Mouse (Mus musculus): Measurements from ENCODE around the gene Sp1.
A peak's percentile ranks its signal among the peaks of the same experiment; 100 is the strongest.

The Sp1 gene

DNA sequence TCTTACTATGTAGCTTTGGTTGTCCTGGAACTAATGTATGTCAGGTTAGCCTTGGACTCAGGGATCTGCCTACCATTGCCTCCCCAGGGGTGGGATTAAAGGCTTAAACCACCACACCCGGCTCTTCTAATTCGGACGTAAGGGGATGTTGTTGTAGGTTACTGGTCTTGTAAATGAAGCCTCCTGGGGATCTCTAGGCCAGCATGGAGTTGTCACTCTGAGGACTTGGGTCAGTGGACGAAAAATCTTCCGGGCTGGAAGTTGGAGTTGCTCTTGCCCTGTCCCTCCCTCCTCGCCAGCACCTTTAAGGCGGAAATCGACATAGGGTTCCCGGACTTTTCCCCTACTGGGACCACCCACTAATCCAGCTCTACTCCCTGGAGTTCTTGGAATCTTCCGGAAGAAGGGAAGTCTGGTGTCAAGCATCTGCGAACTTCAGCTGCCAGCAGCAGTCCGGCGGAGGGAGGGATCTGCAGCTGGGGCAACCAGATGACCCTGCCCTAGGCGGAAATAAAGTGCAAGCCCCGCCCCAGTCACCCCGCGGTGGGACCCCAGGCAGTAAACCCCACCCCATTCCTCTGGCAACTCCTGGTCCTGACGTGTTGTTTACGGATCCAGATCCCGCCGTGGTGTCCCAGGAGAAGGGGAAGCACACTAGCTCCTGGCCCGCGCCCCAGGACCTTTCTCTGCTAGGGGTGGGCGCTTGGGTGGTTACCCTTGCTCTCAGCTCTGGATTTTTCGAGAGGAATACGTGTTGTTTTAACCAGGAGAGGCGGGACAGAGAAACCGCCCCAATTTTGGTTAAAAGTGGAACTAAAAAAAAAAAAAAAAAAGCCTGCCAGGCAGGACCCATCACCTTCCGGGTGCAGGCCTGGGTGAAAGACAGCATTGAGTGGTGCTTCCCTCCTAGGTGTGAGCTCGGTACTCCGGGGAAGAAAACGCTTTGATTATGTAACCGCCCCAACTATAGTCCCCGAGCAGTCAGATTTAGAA lies 6.4 kb upstream of the Sp1 start:
- peak; percentile 86 for DNase-seq (ENCODE audit: low read depth, low spot score)

DNA sequence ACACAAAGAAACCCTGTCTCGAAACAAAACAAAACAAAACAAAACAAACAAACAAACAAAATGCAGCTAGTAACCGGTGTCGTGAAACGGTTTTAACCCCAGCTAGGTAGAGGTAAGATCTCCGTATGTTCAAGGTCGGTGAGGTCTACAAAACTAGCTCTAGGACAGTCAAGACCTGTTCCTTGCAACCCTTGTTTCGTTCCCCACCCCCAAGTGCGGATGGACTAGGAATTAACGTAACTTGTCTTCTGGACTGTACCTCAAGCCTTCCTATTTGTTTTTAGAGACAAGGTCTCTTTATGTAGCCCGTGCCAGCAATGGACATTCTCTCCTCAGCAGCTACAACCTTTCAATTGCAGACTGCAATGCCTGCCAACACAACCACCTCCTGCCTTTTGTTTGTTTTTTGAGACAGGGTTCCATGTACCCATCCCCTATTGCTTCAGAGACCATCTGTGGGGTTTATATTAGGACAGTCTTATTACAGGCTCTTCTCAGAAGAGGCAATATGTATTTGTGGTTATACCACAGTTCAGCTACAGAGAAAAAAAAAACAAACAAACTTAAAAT lies 5.4 kb upstream of the Sp1 start:
- no peak for DNase-seq (ENCODE audit: low read depth, low spot score)

DNA sequence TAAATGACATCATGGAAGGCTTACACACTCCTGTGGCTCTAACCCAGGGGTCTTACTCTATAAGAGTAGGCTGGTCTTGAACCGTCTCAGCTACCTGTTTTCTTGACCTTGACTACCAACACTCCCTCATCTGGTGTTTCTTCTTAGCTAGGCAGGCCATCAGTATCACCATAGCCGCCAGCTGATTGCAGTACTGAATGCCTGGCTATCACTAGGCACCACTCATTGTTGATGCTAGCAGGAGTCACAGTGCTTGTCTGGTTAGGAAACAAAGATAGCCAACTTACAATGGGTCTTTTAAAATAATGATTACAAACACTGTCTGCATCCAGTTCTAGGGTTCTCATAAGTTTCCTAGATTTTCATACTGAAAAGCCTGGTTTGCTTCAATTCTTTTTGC lies 4.7 kb upstream of the Sp1 start:
- no peak for DNase-seq (ENCODE audit: low read depth, low spot score)

DNA sequence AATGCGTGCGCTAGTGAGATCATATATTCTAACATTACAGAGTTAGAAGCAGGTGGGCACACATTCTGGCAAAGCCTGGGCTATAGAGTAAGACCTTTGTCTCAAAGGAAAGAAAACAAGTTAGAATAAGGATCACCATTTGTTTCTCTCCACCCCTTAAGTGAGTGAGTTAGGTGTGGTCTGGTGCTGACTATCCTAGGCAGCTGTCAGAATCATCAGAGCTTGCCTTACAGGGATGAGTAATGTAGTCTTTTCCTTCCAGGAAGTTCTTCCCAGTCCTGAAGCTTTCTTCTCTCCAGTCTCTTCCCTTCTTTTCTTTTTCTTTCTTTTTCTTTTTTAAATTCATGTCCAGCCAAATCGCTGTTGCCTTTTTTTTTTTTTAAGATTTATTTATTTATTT lies 3.7 kb upstream of the Sp1 start:
- peak; percentile 59 for DNase-seq (ENCODE audit: low read depth, low spot score)

DNA sequence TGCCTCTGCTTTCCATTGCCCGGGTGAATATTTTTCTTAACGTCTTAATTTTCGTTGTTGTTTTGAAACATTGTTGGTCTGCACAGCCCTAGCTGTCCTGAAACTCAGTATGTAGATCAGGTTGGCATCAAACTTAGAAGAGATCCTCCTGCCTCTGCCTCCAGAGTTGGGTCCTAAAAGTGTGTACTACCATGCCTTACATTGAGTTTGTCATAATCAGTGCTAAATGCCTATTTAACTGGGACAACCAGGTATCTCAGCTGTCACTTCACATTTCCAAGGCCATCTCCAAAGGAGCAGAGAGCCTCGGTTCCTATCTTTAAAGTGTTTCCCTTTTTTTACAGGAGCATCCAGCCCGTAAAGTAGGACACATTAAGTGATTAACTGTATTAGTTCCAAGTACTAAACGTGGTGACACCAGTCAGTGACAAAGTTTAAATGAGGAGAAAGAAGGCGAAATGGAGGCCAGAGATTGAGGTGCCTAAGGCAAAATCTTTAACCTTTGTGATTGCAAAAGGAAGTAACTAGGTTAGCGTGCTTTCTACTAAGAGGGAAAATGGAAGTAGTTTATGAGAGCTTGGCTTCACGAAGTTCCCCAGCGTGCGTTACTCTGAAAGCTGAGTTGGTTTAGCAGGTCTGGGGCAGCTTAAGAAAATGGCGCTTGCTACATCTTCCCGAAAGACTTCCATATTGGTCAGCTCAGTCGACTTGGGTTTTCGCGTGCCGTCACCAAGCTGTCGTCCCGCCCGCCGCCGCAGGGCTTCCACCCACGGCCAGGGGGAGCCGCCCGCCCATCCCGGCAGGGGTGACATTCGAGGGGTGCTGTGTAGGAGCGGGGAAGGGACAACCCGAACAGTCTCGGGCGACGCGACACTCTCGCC lies 1.1 kb upstream of the Sp1 start:
- peak; percentile 45 for DNase-seq (ENCODE audit: low read depth, low spot score)

DNA sequence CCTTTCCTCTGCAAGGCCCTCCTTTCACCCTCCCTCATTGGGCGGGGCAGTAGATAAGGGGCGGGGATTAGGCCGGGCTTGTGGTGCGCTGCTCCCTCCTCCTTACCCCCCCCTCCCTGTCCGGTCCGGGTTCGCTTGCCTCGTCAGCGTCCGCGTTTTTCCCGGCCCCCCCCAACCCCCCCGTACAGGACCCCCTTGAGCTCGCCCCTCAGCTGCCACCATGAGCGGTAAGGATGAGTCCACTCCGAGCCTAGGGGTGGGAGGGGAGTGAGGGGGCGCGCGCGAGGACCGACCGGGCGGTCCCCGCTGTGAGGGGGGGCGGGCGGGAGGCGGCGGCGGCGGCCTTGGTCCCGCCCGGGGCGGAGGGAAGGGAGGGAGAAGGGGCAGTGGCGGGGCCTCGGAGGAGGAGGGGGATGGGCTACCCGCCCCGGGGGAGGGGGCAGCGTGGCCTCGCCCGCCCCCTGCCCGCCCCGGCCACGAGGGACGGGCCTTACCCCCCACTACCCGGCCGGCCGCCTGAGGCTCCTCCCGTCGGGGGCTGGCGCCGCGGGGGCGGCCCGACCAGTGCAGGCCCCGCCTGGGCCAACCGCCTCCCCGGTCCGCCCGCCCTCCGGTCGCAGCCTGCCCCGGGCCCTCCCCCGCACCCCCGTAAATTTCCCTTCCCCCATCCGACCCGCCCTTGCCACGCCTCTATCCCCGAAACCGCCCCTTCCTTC lies 411 bp downstream of the Sp1 start:
- DNase-seq (ENCODE audit: low read depth, low spot score) = peak; percentile 80

DNA sequence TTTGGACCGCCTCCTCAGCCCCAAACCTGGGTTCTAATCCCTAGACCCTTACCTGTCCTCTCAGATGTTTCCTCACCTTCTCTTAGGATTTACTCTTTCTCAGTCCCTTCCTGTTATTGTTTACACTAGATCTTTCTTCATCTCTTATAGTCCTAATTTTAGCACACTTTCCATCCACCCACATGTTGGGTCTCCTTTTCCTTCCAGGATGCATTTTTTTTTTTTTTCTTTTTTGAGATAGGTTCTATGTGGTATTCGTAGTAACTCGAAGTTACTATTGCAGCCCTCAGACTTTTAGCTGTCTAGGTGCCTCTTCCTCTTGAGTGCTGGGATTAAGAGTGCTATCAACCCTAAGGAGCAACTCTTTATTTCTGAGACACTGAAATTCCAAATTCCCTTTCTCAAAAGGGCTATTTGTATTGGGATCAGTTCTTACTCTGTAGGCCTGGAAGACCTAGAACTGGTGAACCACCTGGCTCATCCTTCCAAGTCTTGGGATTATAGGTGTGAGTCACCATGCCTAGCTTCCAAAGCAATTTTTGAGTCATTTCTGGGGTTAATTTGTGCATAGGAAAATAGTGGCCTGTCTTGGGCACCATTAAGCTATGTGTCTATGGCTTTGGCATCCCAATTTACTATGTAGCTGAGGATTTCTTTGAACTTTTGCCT lies 1.1 kb downstream of the Sp1 start:
- peak; percentile 72 for DNase-seq (ENCODE audit: low read depth, low spot score)

DNA sequence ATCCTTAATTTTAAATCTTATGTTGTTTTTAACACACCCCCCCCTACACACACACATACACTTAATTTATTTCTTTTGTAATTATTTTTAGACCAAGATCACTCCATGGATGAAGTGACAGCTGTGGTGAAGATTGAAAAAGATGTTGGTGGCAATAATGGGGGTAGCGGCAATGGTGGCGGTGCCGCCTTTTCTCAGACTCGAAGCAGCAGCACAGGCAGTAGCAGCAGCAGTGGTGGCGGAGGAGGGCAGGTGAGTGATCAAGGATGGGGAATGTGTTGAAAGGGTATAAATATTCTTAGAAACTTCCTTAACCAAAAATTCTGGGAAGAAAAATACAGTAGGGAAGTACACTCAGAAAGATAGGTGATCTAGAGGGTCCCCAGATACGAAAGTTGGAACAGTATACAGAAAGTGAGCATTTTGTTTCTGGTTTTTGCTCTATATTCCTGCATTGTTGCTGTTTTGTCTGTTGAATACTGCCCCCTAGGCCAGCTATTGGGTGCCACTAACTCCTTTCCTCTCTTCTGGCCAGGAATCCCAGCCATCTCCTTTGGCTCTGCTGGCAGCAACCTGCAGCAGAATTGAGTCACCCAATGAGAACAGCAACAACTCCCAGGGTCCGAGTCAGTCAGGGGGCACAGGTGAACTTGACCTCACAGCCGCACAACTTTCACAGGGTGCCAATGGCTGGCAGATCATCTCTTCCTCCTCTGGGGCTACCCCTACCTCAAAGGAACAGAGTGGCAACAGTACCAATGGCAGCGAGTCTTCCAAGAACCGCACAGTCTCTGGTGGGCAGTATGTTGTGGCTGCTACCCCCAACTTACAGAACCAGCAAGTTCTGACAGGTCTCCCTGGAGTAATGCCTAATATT lies 2.0 kb downstream of the Sp1 start:
- no peak for DNase-seq (ENCODE audit: low read depth, low spot score)

DNA sequence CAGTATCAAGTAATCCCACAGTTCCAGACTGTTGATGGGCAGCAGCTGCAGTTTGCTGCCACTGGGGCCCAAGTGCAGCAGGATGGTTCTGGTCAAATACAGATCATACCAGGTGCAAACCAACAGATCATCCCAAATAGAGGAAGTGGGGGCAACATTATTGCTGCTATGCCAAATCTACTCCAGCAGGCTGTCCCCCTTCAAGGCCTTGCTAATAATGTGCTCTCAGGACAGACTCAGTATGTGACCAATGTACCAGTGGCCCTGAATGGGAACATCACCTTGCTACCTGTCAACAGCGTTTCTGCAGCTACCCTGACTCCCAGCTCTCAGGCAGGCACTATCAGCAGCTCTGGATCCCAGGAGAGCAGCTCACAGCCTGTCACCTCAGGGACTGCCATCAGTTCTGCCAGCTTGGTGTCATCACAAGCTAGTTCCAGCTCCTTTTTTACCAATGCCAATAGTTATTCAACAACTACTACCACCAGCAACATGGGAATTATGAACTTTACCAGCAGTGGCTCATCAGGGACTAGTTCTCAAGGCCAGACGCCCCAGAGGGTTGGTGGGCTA lies 2.7 kb downstream of the Sp1 start:
- no peak for DNase-seq (ENCODE audit: low read depth, low spot score)

DNA sequence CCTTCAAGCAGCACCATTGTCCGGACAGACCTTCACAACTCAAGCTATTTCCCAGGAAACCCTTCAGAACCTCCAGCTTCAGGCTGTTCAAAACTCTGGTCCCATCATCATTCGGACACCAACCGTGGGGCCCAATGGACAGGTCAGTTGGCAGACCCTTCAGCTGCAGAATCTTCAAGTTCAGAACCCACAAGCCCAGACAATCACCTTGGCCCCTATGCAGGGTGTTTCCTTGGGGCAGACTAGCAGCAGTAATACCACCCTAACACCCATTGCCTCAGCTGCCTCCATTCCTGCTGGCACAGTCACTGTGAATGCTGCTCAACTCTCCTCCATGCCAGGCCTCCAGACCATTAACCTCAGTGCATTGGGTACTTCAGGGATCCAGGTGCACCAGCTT lies 3.3 kb downstream of the Sp1 start:
- no peak for DNase-seq (ENCODE audit: low read depth, low spot score)

DNA sequence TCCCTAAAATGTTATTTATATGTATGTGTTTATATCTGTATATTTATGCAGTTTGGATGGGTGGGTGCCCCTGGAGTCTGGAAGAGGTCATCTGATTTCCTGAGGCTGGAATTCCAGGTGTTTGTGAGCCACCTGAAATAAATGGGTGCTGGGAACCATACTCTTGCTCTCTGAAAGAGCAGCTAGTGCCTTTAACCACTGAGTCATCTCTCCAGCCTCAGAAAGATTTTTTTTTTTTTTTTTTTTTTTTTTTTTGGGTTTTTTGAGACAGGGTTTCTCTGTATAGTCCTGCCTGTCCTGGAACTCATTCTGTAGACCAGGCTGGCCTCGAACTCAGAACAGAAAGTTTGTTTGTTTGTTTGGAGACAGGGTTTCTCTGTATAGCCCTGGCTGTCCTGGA lies 5.1 kb downstream of the Sp1 start:
- DNase-seq (ENCODE audit: low read depth, low spot score) = no peak

DNA sequence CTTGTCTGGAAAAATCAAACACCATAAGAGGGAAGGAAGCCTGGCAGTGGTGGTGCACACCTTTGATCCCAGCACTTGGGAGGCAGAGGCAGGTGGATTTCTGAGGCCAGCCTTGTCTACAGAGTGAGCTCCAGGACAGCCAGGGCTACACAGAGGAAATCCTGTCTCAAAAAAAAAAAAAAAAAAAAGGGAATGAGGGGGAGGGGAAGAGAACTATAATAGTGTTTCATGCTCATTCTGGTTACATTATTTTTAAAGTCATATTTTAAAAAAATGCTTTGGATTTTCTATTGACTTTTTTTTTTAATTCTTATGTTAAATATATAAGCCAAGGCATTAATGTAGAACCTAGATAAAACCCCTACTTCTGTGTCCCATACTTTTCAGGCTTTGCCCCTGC lies 7.7 kb downstream of the Sp1 start:
- no peak for DNase-seq (ENCODE audit: low read depth, low spot score)

DNA sequence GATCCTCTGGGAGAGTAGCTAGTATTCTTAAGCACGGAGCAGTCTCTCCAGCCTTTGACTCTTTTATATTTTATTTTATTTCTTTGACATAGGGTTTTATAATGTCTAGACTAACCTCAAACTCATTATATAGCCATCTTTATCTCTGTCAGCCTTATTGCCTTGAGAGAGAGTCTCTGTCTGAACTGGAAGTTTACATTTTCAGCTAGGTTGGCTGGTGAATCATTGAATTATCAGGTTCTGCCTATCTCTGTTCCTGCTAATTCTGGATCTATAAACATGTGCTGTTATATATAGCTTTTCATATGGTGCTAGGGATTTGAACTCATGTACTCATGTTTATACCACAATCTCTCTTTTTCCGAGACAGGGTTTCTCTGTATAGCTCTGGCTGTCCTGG lies 11.6 kb downstream of the Sp1 start:
- no peak for DNase-seq (ENCODE audit: low read depth, low spot score)

DNA sequence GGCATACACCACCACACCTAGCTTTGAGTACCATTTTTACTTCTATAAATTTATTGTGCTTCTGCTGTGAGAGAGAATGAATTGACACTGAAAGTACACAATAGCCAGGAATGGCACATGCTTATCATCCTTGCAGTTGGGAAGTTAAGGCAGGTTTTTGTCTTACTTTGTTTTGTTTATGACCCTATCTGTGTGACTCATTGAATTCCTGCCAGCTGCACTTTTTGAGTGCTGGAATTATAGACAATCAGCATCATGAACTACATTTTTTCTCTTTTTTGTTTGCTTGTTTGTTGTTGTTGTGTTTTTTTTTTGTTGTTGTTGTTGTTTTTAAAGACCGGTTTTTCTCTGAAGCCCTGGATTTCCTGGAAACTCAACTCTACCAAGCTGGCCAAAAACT lies 15.0 kb downstream of the Sp1 start:
- DNase-seq (ENCODE audit: low read depth, low spot score) = peak; percentile 77

DNA sequence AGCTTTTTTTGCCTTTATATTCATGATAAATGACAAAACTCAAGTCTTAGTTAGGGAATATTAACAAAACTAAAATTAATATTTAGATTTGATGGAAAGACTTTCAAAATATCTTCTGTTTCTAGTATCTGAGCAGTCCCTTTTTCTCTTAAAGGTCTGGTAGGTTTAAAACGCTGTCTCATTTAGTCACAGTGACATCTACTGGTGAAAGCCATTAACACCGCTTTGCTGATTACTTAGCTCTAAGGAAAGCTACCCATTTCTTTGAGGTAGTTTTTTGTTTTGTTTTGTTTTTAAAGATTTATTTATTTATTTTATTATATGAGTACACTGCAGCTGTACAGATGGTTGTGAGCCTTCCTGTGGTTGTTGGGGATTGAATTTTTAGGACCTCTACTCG lies 15.5 kb downstream of the Sp1 start:
- peak; percentile 92 for DNase-seq (ENCODE audit: low read depth, low spot score)

DNA sequence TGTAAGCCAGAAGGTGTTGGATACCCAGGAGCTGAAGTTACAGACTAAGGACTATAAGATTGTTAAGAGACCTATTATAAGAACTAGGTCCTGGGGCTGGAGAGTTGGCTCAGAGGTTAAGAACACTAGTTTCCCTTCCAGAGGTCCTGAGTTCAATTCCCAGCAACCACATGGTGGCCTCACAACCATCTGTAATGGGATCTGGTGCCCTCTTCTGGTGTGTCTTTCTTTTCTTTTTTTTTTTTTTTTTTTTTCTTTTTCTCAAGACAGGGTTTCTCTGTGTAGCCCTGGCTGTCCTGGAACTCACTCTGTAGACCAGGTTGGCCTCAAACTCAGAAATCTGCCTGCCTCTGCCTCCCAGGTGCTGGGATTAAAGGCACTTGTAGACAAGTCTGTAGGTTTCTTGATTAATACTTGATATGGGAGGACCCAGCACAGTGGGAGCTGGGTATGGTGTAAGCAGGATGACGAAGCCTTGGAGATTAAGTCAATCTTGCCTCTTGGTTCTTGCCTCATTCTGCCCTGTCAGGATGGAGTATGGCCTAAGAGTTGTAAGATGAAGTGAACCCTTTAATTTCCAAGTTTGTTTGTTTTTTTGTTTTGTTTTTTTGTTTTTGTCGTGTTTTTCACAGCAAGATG lies 17.8 kb downstream of the Sp1 start:
- no peak for DNase-seq (ENCODE audit: low read depth, low spot score)

DNA sequence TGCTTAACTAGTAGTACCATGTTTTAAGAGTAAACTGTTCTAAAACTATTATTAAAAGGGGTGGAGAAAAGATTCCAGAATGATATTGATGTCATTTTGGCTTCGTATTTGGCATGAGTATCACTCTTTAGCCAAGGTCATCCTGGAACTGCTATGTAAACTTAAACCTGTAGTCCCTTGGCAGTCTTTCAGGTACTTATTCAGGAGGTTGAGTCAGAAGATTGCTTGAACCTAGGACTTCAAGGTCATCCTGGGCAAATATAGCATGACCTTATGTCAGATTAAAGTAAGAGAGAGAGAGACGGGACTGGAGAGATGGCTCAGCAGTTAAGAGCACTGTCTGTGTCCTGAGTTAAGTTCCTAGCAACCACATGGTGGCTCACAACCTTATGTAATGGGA lies 18.7 kb downstream of the Sp1 start:
- DNase-seq (ENCODE audit: low read depth, low spot score) = no peak

DNA sequence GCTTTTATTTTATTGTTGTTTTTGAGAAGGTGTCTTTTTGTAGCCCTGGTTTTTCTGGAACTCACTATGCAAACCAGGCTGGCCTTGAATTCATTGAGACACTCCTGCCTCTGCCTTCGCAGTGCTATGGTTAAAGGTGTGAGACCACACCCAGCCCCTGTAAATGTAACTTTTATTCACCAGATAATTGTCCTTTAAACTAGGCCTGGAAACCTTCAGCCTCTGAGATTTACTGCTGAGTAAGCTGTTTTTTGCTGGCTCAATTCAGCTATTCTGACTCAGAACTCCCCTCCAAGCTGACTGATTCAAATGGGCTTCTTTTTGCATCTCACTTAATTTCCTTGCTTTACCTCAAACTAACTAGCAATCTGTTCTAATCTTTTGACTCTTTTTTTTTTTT lies 21.0 kb downstream of the Sp1 start:
- no peak for DNase-seq (ENCODE audit: low read depth, low spot score)

DNA sequence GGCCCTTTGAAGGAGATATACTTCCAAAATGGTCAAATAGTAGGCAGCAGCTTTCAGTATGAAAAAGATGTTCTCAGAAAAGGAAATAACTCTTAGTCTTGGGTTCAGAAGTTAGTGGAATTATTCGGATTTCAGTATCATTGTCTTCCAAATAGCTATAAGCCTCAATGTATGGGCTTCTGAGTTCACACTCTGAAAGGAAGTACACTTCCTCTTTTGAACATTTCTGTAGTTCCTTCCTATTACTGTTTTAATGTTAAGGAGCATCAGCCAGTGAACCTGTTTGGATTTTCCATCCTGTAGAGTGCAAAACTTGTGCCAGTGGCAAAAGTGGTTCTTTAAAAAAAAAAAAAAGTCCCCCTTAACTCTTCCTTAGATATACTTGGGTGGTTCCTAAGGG lies 26.1 kb downstream of the Sp1 start:
- DNase-seq (ENCODE audit: low read depth, low spot score) = no peak
